Mouse (Mus musculus): ENCODE data around the gene Pogk.

The Pogk gene

DNA sequence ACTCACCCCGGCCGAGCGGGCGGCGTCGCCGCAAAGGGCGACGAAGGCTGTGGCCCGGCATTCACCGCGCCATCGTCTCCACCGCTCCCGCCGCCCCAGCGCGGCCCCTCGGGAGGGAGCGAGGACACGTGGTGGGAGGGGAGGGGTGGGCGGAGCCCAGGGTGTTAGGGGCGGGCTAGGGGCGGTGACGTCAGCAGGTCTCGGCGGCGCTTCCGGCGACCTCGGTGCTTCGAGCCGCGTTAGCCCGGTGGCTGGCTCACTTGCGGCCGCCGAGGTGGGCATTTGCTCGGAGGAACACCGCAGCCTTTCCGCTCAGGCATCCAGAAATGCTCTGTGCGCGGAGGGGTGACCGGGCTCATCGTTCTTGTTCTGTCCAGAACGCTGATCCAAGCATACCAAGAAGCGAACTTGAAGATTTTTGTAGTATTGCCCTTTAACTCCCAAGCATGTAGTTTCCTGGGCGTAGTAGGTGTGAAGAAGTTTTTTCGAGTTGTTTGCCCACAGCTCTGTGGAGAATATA, at the start of gene Pogk:
Gene Pogk (minus strand): TSS at position 163 of the 520 bp plus-strand sequence.
- peak; percentile 66 for DNase-seq

- no peak for DNase-seq
These were observed 32.3 kb upstream of the Pogk start for GRCm38 (mm10) chr1:166441992-166442391.

DNA sequence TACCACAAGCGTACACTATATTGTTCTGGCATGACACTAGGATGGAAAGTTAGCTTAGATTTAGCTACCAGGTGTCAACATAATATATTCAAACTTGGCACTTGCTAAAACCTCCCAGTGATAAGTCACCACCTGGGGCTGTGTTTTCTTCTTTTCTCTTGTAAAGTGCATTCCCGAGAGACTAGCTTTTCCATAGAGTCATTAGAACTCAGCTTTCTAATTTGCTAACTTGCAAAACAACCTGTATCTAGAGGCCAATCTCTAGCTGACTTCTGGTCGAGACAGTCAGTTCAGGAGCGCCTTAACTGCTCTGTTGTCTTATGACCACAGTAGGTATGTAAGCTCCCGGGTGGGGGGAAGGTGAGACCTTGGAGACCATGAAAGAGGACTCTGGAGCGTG, 29.8 kb upstream of the Pogk start:
- DNase-seq = no peak

- no peak for DNase-seq
These were observed 20.3 kb upstream of the Pogk start for GRCm38 (mm10) chr1:166429809-166430431.

DNA sequence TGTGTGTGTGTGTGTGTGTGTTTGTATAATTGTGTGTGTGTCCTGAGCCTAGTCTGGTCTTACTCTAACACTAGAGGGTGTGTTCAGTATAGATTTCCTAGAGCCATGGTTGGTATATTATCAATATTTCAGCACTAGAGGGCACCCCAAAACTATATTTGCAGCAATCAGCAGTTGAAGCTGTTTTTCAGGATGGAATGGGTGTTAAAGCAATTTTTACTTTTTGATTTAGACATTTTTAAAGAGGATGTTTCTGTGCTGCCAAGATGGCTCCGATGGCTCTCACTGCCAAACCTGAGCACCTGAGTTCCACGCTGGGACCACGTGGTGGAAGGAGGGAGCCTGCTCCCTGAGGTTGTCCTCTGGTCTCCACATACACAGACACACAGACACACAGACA, 19.4 kb upstream of the Pogk start:
- DNase-seq = peak; percentile 51

DNA sequence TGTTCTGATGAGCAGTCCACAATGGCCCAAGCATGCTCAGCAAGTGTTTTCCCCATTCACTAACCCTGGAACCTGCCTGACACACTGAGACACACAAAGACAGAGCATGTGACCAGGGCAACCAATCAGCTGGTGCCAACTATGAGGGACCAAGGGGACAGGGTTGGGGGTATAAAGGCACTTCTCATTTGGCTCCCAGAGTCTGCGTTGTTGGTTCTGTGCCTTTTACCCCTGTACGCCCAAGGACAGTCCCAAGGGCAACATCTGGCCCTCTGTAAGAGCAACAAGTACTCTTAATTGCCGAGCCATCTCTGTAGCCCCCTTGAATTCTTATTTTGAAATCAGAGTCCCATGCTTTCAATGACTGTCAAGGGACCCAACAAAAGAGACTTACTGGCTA, 2.6 kb upstream of the Pogk start:
- DNase-seq = no peak

- DNase-seq = no peak
These were observed 1.9 kb upstream of the Pogk start for GRCm38 (mm10) chr1:166411541-166411940.

DNA sequence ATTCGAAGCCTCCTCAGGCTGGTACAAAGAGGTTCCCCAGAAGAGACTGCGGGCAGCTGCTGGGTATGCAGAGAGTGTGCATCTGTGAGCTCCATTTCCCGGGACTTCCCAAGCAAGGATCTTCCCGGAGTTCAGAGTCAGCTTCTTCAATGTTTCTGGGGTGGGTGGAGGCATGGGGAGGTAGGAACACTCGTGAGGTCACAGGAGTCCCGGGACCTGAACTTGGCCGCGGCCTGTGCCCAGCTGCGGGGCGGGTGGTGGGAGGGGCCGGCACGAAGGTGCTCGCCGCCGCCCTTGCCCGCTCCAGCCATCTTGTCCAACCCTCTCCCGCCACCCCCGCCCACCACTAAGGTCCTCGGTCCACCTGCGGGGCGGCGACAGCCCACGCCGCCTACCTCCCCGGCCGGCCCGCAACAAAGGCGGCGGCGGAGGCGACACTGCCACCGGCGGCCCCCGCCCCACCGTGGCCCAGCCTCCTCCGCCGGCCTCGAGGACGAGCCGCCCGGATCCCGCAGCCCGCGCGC, 424 bp downstream of the Pogk start:
- peak; percentile 57 for DNase-seq

GRCm38 (mm10) chr1:166403846-166404245, 5.8 kb downstream of the Pogk start:
- DNase-seq = no peak

GRCm38 (mm10) chr1:166402003-166402402, 7.7 kb downstream of the Pogk start:
- no peak for DNase-seq

GRCm38 (mm10) chr1:166401455-166401854, 8.2 kb downstream of the Pogk start:
- DNase-seq = peak; percentile 79

- no peak for DNase-seq
These were observed 13.3 kb downstream of the Pogk start for GRCm38 (mm10) chr1:166396381-166396780.

DNA sequence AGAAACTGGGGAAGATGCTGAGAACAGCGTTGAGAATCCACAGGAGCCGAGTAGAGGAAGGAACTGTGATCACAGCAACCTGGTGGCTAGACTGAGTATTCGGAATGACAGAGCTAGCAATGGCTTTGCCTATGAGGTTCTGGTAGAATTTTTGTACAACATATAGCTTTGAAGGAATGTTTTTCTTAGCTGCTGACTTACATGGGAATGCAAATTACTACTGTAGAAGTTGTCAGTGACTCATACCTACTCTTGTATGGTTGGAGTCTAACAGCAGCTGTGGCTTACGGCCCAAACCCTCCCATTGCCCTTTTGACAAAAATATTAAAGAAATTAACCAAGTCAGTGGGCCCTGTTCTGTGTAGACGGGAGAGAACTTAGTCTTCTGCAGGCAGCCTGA, 14.0 kb downstream of the Pogk start:
- no peak for DNase-seq

- DNase-seq = no peak
These were observed 14.9 kb downstream of the Pogk start for GRCm38 (mm10) chr1:166394770-166395169.

GRCm38 (mm10) chr1:166391671-166392070, 18.0 kb downstream of the Pogk start:
- DNase-seq = no peak

GRCm38 (mm10) chr1:166389406-166390125, 20.1 kb downstream of the Pogk start:
- no peak for DNase-seq

GRCm38 (mm10) chr1:166388511-166388910, 21.2 kb downstream of the Pogk start:
- DNase-seq = no peak

DNA sequence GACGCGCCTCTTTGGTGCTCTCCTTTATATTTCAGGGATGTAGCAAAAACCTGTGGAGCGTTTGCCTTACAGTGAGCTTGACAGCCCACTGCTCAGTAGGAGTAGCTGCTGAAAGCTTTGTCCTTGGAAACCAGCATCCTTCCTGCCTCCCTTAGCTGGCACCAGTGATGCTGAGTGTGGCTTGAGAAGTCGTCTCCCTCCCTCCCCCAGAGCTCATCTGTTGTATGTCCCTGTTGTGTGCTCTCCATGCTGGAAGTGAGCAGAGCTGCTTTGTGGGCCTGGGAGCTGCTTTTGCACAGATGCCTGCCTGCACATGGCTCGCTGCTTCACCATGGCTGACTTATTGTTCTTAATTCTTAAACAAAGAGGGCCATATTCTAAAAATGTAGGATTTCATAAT, 24.2 kb downstream of the Pogk start:
- no peak for DNase-seq

DNA sequence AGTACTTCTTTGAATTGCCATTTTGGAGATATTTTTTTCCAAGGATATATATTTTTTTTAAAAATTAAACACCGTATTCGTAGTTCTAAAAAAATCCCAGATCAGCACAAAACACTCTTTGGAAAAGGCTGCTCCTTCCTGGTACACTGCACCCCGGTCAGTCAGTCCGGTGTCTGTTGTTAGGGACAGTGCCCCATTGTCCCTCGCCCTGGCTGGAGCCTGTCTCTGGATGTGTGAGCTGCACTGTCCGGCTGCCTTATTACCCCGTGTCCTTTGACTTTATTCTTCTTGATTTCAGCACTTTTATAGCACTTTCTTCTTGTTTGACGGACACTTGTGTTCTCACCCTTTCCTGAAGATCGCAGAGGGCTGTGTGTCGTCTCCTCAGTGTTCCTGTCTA, 25.0 kb downstream of the Pogk start:
- no peak for DNase-seq

- no peak for DNase-seq
These were observed 27.0 kb downstream of the Pogk start for GRCm38 (mm10) chr1:166382626-166383025.

GRCm38 (mm10) chr1:166381821-166382220, 27.8 kb downstream of the Pogk start:
- DNase-seq = no peak

- no peak for DNase-seq
These were observed 28.3 kb downstream of the Pogk start for GRCm38 (mm10) chr1:166381336-166381735.

- peak; percentile 76 for DNase-seq
These were observed 29.9 kb downstream of the Pogk start for GRCm38 (mm10) chr1:166379630-166380231.
